Mouse (Mus musculus): Measurements from ENCODE around the gene Preb. TPM values are rescaled to one million over a fixed set of nuclear protein-coding genes. Genes with fewer than 3 reads are reported as not detected.

The Preb gene
- polyA plus RNA-seq, 2 experiments, result 53.8 to 95.2 TPM

DNA sequence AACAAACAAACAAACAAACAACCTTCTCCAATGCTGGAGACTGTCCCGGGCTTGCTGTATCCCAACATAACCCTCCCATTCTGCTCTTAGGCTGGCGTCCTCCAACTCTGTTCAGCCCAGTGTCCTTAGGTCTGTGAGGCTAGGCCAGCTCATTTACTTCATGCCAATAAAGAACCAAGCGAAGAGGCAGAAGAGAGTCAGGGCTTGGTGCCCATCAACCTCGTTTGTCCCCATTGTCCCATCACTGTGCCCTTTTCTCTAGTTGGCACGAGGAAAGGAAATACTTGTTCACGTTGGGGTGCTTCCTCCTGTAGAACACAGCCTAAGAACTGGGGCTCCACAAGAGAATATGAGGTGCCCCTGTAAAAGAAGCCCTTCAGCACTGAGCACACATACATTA lies 8.5 kb downstream of the Preb start:
- peaks cover 14% of the 10 kb centered on the region for H3K36me3 ChIP-seq (replicated peaks; ENCODE audit: control insufficient read depth, insufficient read depth, low read depth)
- DNase-seq (ENCODE audit: low read depth in 3 of 3, low spot score in 3 of 3) (no peak), ATAC-seq (ENCODE audit: insufficient read depth) (no peak)
- H3K4me1 ChIP-seq (replicated peaks; ENCODE audit: control insufficient read depth in 2 of 2, insufficient read depth in 2 of 2, low read length in 1 of 2), result peaks cover 5 to 12% of the 10 kb centered on the region in 2 experiments
- H3K4me3 ChIP-seq (ENCODE audit: insufficient read depth in 1 of 2, low read depth in 2 of 2, low read length in 2 of 2), result no peak overlapping the region
- no peak for TF ChIP-seq EP300 (IDR thresholded peaks at IDR 0.05; ENCODE audit: low read depth)
- no peak for TF ChIP-seq CTCF (IDR thresholded peaks at IDR 0.05; ENCODE audit: low read depth)
- no peaks in the 10 kb centered on the region for H3K9me3 ChIP-seq (ENCODE audit: control insufficient read depth, low read length)
- 67% methylated on average over 6 of the region's 6 CpGs for WGBS (ENCODE audit: insufficient replicate concordance)
- H3K9ac ChIP-seq (replicated peaks), result no peak overlapping the region
- no peak overlapping the region for H3K4me2 ChIP-seq (ENCODE audit: low read depth)
- H3K27ac ChIP-seq, result no peak overlapping the region
- no peaks in the 10 kb centered on the region for H3K27me3 ChIP-seq (ENCODE audit: control insufficient read depth, insufficient read depth, low read length)

DNA sequence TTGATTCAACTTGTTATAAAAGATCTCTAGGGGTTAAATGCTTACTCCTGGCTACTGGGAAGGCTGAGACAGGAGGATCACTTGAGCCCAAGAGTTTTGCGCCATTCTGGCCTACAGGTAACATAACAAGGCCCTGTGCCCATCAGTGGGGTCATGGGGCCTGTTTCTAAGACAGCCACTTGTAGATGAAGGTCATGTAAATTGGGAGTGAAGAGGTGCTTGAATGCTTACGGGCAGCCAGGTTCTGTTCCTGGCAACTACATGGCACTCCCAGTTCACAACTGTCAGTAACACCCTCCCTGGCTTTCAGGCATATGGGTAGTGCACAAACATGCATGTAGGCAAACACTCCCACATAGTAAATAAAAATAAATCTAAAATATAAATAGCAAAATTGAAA lies 9.2 kb downstream of the Preb start:
- ATAC-seq (ENCODE audit: insufficient read depth) (no peak), DNase-seq (ENCODE audit: low read depth in 3 of 3, low spot score in 3 of 3) (no peak)
- Histone ChIP-seq H3K9ac (replicated peaks) (no peak overlapping the region; the same call in 1 of the 2 replicates), H3K4me3 (ENCODE audit: insufficient read depth in 1 of 2, low read depth in 2 of 2, low read length in 2 of 2) (peak overlapping the region in 1 of 2 experiments; percentile 87; a peak in 2 of 4 replicates), H3K9me3 (ENCODE audit: control insufficient read depth, low read length) (no peaks in the 10 kb centered on the region), H3K4me1 (replicated peaks; ENCODE audit: control insufficient read depth in 2 of 2, insufficient read depth in 2 of 2, low read length in 1 of 2) (peaks cover 5 to 12% of the 10 kb centered on the region in 2 experiments), H3K27ac (no peak overlapping the region), H3K27me3 (ENCODE audit: control insufficient read depth, insufficient read depth, low read length) (no peaks in the 10 kb centered on the region), H3K4me2 (ENCODE audit: low read depth) (peak overlapping the region; percentile 94), H3K36me3 (replicated peaks; ENCODE audit: control insufficient read depth, insufficient read depth, low read depth) (peaks cover 14% of the 10 kb centered on the region)
- 86% methylated on average over 2 of the region's 2 CpGs for WGBS (ENCODE audit: insufficient replicate concordance)
- no peak for TF ChIP-seq EP300 (IDR thresholded peaks at IDR 0.05; ENCODE audit: low read depth)
- no peak for TF ChIP-seq CTCF (IDR thresholded peaks at IDR 0.05; ENCODE audit: low read depth)

DNA sequence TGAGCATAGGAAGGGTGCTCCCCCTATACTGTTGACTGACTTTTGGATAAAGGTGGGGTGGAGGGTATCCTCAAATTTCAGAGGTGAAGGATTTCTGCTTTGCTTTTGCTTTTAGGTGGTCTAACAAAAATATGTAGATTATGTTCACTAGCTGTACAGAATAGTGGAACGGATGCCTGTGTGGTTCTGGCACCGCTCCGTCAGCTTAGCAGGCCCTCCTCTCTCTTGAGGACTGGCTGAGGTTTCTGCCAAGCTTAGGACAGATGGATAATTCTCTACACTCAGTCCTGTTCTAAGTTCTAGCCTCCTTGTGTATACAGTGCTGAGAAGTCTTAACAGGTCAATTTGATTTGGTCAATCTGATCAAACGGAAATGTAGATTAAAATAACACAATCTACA lies 9.7 kb downstream of the Preb start:
- peak; percentile 14; the same call in 1 of the 2 replicates for ATAC-seq (ENCODE audit: insufficient read depth)

DNA sequence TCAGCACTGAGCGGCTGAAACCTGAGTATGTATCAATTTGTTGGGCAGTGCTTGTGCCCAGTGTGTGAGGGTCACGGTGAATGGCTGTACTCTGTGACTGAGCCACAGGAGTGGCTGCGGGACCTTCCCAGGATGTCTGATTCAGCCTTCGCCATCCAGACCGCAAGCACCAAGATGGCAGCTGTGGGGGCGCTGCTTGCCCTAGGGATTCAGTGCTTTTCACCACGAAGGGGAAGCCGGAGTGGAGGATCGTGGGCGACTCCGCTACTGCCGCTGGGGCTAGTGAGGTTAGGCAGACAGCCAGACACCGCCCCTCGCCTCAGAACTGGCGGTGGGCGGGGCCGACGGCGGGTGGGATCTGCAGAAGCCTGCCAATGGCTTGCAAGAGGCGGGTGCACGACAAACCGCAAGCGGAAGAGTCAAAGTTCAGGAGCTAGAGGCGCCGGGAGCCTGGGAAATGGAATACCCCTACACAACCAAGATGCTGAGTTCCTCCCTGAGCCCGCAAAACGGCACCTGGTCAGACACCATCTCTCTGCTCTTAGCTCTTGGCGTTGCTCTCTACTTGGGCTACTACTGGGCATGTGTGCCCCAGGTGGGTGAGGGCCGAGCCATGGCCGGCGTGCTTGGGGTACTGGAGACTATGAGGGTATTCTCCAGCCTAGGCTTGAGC lies 10.4 kb downstream of the Preb start:
- peaks cover 5% of the 10 kb centered on the region; the same call in 1 of the 2 replicates for H3K27me3 ChIP-seq (ENCODE audit: control insufficient read depth, insufficient read depth, low read length)
- peak overlapping the region; percentile 83 for H3K9ac ChIP-seq (replicated peaks)
- H3K27ac ChIP-seq, result no peak overlapping the region
- DNase-seq (ENCODE audit: low read depth in 3 of 3, low spot score in 3 of 3) (peak; percentile 74 to 76 (median 75)), ATAC-seq (ENCODE audit: insufficient read depth) (peak; percentile 88)
- peaks cover 7% of the 10 kb centered on the region for H3K36me3 ChIP-seq (replicated peaks; ENCODE audit: control insufficient read depth, insufficient read depth, low read depth)
- WGBS (ENCODE audit: insufficient replicate concordance), result under 1% methylated on average over 31 of the region's 31 CpGs
- H3K4me3 ChIP-seq (ENCODE audit: insufficient read depth in 1 of 2, low read depth in 2 of 2, low read length in 2 of 2), result peak overlapping the region; percentile 87 to 92
- peak overlapping the region; percentile 94 for H3K4me2 ChIP-seq (ENCODE audit: low read depth)
- H3K9me3 ChIP-seq (ENCODE audit: control insufficient read depth, low read length), result no peaks in the 10 kb centered on the region
- TF ChIP-seq EP300 (IDR thresholded peaks at IDR 0.05; ENCODE audit: low read depth), result no peak
- peak; percentile 46 for TF ChIP-seq CTCF (IDR thresholded peaks at IDR 0.05; ENCODE audit: low read depth)
- peaks cover 5 to 12% of the 10 kb centered on the region in 2 experiments for H3K4me1 ChIP-seq (replicated peaks; ENCODE audit: control insufficient read depth in 2 of 2, insufficient read depth in 2 of 2, low read length in 1 of 2)

More for the DNA sequence above, 9.7 kb downstream of the Preb start:
- Histone ChIP-seq H3K36me3 (replicated peaks; ENCODE audit: control insufficient read depth, insufficient read depth, low read depth) (peaks cover 12% of the 10 kb centered on the region), H3K27ac (no peak overlapping the region), H3K9me3 (ENCODE audit: control insufficient read depth, low read length) (no peaks in the 10 kb centered on the region), H3K4me2 (ENCODE audit: low read depth) (peak overlapping the region; percentile 94), H3K4me3 (ENCODE audit: insufficient read depth in 1 of 2, low read depth in 2 of 2, low read length in 2 of 2) (peak overlapping the region; percentile 87 to 92), H3K27me3 (ENCODE audit: control insufficient read depth, insufficient read depth, low read length) (no peaks in the 10 kb centered on the region), H3K4me1 (replicated peaks; ENCODE audit: control insufficient read depth in 2 of 2, insufficient read depth in 2 of 2, low read length in 1 of 2) (peaks cover 5 to 12% of the 10 kb centered on the region in 2 experiments), H3K9ac (replicated peaks) (peak overlapping the region; percentile 83)
- 61% methylated on average over 4 of the region's 4 CpGs for WGBS (ENCODE audit: insufficient replicate concordance)
- no peak for DNase-seq (ENCODE audit: low read depth in 3 of 3, low spot score in 3 of 3)
- TF ChIP-seq EP300 (IDR thresholded peaks at IDR 0.05; ENCODE audit: low read depth) (no peak), CTCF (IDR thresholded peaks at IDR 0.05; ENCODE audit: low read depth) (no peak)

DNA sequence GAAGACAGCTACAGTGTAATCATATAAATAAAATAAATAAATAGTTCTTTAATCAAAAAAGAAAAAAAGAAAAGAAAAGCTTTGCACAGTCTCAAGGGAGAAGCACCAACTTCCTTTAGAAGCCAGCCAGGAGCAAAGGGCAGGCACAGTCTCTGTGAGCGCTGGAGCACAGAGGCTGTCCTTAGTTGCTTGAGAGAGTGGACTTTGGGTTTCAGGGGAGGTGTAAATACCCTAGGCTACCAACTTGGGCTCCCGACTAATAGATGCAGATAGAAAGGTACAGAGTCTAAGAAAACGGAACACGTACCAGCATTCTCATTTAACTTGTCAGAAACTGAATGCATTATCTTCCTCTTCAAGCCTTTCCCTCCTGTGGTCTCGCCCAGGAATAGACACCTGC lies 11.5 kb downstream of the Preb start:
- no peak for TF ChIP-seq EP300 (IDR thresholded peaks at IDR 0.05; ENCODE audit: low read depth)
- no peak for TF ChIP-seq CTCF (IDR thresholded peaks at IDR 0.05; ENCODE audit: low read depth)
- no peaks in the 10 kb centered on the region for H3K9me3 ChIP-seq (ENCODE audit: control insufficient read depth, low read length)
- H3K4me1 ChIP-seq (replicated peaks; ENCODE audit: control insufficient read depth in 2 of 2, insufficient read depth in 2 of 2, low read length in 1 of 2), result peaks cover 5 to 12% of the 10 kb centered on the region in 2 experiments
- H3K4me2 ChIP-seq (ENCODE audit: low read depth), result no peak overlapping the region
- no peak overlapping the region for H3K9ac ChIP-seq (replicated peaks)
- ATAC-seq (ENCODE audit: insufficient read depth) (no peak), DNase-seq (ENCODE audit: low read depth in 3 of 3, low spot score in 3 of 3) (no peak)
- H3K27me3 ChIP-seq (ENCODE audit: control insufficient read depth, insufficient read depth, low read length), result peaks cover 5% of the 10 kb centered on the region; the same call in 1 of the 2 replicates
- WGBS (ENCODE audit: insufficient replicate concordance), result 56% methylated on average over 5 of the region's 5 CpGs
- no peaks in the 10 kb centered on the region; the same call in 1 of the 2 replicates for H3K36me3 ChIP-seq (replicated peaks; ENCODE audit: control insufficient read depth, insufficient read depth, low read depth)
- H3K27ac ChIP-seq, result no peak overlapping the region
- H3K4me3 ChIP-seq (ENCODE audit: insufficient read depth in 1 of 2, low read depth in 2 of 2, low read length in 2 of 2), result no peak overlapping the region
